Mouse (Mus musculus): ENCODE measurements around the gene Nrap.

- TF ChIP-seq CTCF (IDR thresholded peaks at IDR 0.05; ENCODE audit: extremely low read depth, insufficient read length, insufficient replicate concordance, low read depth, low read length) (no peak), POLR2A (IDR thresholded peaks at IDR 0.05; ENCODE audit: low read depth, low read length) (no peak)
Measured at GRCm38 (mm10) chr19:56439072-56439434, 49.2 kb upstream of the Nrap start.
